Mouse (Mus musculus) monocyte, adult 59 days (primary cell): ENCODE measurements around the gene Adamtsl1. TPM values are rescaled to one million over a fixed set of nuclear protein-coding genes. Genes with fewer than 3 reads are reported as not detected.

ENCODE experiments used
- total RNA-seq, 2 experiments: library from RNA; stranded (reverse); gene quantifications; one replicate each; pipeline ENCODE4 v1.2.4; 2023

Adamtsl1 gene
- total RNA-seq: under 1 TPM; 0.09 to 0.63 TPM

GRCm38 (mm10) chr4:85513792-85514191 lies at the start of gene Adamtsl1:
TSS of gene Adamtsl1 (plus strand) at chr4:85514172.

